Mouse (Mus musculus): ENCODE measurements around the gene BC005624. TPM values are rescaled to one million over a fixed set of nuclear protein-coding genes. Genes with fewer than 3 reads are reported as not detected.

BC005624 gene
- 84.3 and 86.1 TPM in 2 replicates for polyA plus RNA-seq (2012; rRNA removed)

GRCm38 (mm10) chr2:30981790-30982513 lies at the start of gene BC005624, which contains the start of gene Usp20:
Gene BC005624 (minus strand): TSS chr2:30982201.
Gene Usp20 (plus strand): TSS chr2:30982279.

GRCm38 (mm10) chr2:30967352-30968327 lies 14.4 kb downstream of the BC005624 start, which contains the start of gene Tor1a:
Gene Tor1a (minus strand): TSS chr2:30967933.

GRCm38 (mm10) chr2:30952824-30953490 lies 29.0 kb downstream of the BC005624 start, which contains the start of gene Tor1b:
Gene Tor1b (plus strand): TSS chr2:30952959.

GRCm38 (mm10) chr2:30929483-30930045 lies 52.4 kb downstream of the BC005624 start, which contains the start of gene Ptges:
Gene Ptges (minus strand): TSS chr2:30929863.

Other genes with a start within 250 kb of the BC005624 start
- 1.9 and 4.1 TPM in 2 replicates for gene 1700001O22Rik, start 178.5 kb downstream of the BC005624 start, polyA plus RNA-seq (2012; rRNA removed)
- 70.0 and 70.5 TPM in 2 replicates for gene Ntmt1, start 174.4 kb downstream of the BC005624 start, polyA plus RNA-seq (2012; rRNA removed)
- gene Asb6, start 151.9 kb downstream of the BC005624 start, polyA plus RNA-seq (2012; rRNA removed): 44.9 and 45.4 TPM in 2 replicates
- 16.7 and 38.6 TPM in 2 replicates for gene Prrx2, start 147.2 kb downstream of the BC005624 start, polyA plus RNA-seq (2012; rRNA removed)
- gene Ptges, start 52.3 kb downstream of the BC005624 start, polyA plus RNA-seq (2012; rRNA removed): 3.5 and 7.1 TPM in 2 replicates
- 36.4 and 37.1 TPM in 2 replicates for gene Tor1b, start 29.2 kb downstream of the BC005624 start, polyA plus RNA-seq (2012; rRNA removed)
- 65.9 and 74.3 TPM in 2 replicates for gene Tor1a, start 14.3 kb downstream of the BC005624 start, polyA plus RNA-seq (2012; rRNA removed)
- gene Usp20, start 78 bp upstream of the BC005624 start, polyA plus RNA-seq (2012; rRNA removed): 33.0 and 35.4 TPM in 2 replicates
- 32.9 and 41.8 TPM in 2 replicates for gene Fnbp1, start 159.8 kb upstream of the BC005624 start, polyA plus RNA-seq (2012; rRNA removed)
- 27.6 and 30.1 TPM in 2 replicates for gene Gpr107, start 170.1 kb upstream of the BC005624 start, polyA plus RNA-seq (2012; rRNA removed)